Mouse (Mus musculus): ENCODE measurements around the gene Bdkrb1.

Gene Bdkrb1

GRCm38 (mm10) chr12:105598503-105598902 lies 4.4 kb upstream of the Bdkrb1 start:
- no peak for DNase-seq (ENCODE audit: low read depth, low spot score)

- no peak for DNase-seq (ENCODE audit: low read depth, low spot score)
These were observed 3.8 kb upstream of the Bdkrb1 start for GRCm38 (mm10) chr12:105599098-105599497.

GRCm38 (mm10) chr12:105601586-105601985 lies 1.3 kb upstream of the Bdkrb1 start:
- DNase-seq (ENCODE audit: low read depth, low spot score), result no peak

GRCm38 (mm10) chr12:105603904-105604303 lies 1.0 kb downstream of the Bdkrb1 start:
- no peak for DNase-seq (ENCODE audit: low read depth, low spot score)

GRCm38 (mm10) chr12:105605212-105605611 lies 2.3 kb downstream of the Bdkrb1 start:
- DNase-seq (ENCODE audit: low read depth, low spot score), result no peak

GRCm38 (mm10) chr12:105606881-105607280 lies 4.0 kb downstream of the Bdkrb1 start:
- DNase-seq (ENCODE audit: low read depth, low spot score), result no peak

- DNase-seq (ENCODE audit: low read depth, low spot score), result no peak
These were observed 8.2 kb downstream of the Bdkrb1 start for GRCm38 (mm10) chr12:105611045-105611444.

GRCm38 (mm10) chr12:105611748-105612147 lies 8.9 kb downstream of the Bdkrb1 start:
- DNase-seq (ENCODE audit: low read depth, low spot score), result peak; percentile 4

- no peak for DNase-seq (ENCODE audit: low read depth, low spot score)
These were observed 10.7 kb downstream of the Bdkrb1 start for GRCm38 (mm10) chr12:105613559-105613958.

- no peak for DNase-seq (ENCODE audit: low read depth, low spot score)
These were observed 19.2 kb downstream of the Bdkrb1 start for GRCm38 (mm10) chr12:105622048-105622447.

GRCm38 (mm10) chr12:105622981-105623539 lies 20.2 kb downstream of the Bdkrb1 start:
- DNase-seq (ENCODE audit: low read depth, low spot score), result no peak

GRCm38 (mm10) chr12:105625798-105626197 lies 22.9 kb downstream of the Bdkrb1 start:
- DNase-seq (ENCODE audit: low read depth, low spot score), result no peak

GRCm38 (mm10) chr12:105634374-105635067 lies 31.6 kb downstream of the Bdkrb1 start:
- no peak for DNase-seq (ENCODE audit: low read depth, low spot score)

- DNase-seq (ENCODE audit: low read depth, low spot score), result no peak
These were observed 33.7 kb downstream of the Bdkrb1 start for GRCm38 (mm10) chr12:105636551-105636950.

- no peak for DNase-seq (ENCODE audit: low read depth, low spot score)
These were observed 34.7 kb downstream of the Bdkrb1 start for GRCm38 (mm10) chr12:105637554-105637953.

- DNase-seq (ENCODE audit: low read depth, low spot score), result no peak
These were observed 40.0 kb downstream of the Bdkrb1 start for GRCm38 (mm10) chr12:105642770-105643321.

Measured in c-Kit-negative CD71-positive TER-119-positive erythroid progenitor cells, embryonic 14.5 days (primary cell).